Mouse (Mus musculus) embryonic fibroblast, embryonic 13.5 days (primary cell): Measurements from ENCODE around the gene Sdcbp2.
"Not testable (repeated sequence)": the region's sequence is repeated elsewhere in the genome, so short reads cannot be mapped to it uniquely, and the experiment has no call there.

ENCODE experiments used
- CTCF ChIP-seq: IDR thresholded peaks from 2 replicates; pipeline ENCODE4 v1.5.1; 2011; ENCODE audit warnings: mild to moderate bottlenecking, control low read depth, low read length, moderate library complexity, borderline replicate concordance; ENCODE audit not compliant: insufficient read depth
- POLR2A ChIP-seq: IDR thresholded peaks from 2 replicates; pipeline ENCODE4 v1.6.1; 2011; ENCODE audit warnings: low read depth, mild to moderate bottlenecking, control low read depth, low read length, moderate library complexity

- not testable (repeated sequence) for TF ChIP-seq POLR2A, CTCF
Measured at GRCm38 (mm10) chr2:151615779-151616178, 43.4 kb downstream of the Sdcbp2 start.
